Mouse (Mus musculus): Measurements from ENCODE around the gene Anks1b. TPM values are rescaled to one million over a fixed set of nuclear protein-coding genes. Genes with fewer than 3 reads are reported as not detected.

Anks1b gene
- total and polyA plus RNA-seq, 3 experiments, result not detected

DNA sequence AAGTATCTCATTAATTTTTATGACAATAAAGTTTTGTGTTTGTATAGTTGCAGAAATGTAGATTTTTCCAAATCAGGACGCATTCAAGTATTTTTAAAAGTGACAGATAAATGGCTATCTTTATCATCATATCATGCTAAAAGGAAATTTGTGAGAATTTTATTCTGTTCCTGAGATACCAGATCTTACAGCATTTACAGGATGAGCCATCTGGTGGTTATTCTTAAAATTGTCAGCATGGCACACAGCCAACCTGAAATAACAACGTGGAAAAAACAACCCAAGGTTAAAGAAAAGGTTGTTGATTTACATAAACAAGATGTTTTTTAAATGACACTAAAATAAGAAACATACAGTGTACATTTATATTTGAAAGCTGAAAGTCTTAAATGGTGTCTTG, 170.5 kb downstream of the Anks1b start:
- Histone ChIP-seq H3K9ac (ENCODE audit: control insufficient read depth, low read depth, low read length, poor library complexity, severe bottlenecking) (no peak overlapping the region), H3K36me3 (ENCODE audit: control insufficient read depth in 1 of 2, insufficient read depth in 2 of 2, low read length in 2 of 2) (no peaks in the 10 kb centered on the region), H3K4me3 (ENCODE audit: control insufficient read depth in 1 of 2, insufficient read depth in 1 of 2, low read depth in 2 of 2, low read length in 2 of 2) (no peak overlapping the region), H3K79me2 (ENCODE audit: control insufficient read depth, insufficient read depth, low read length, poor library complexity) (no peaks in the 10 kb centered on the region), H3K27ac (ENCODE audit: control insufficient read depth, low read depth, low read length) (no peak overlapping the region), H3K4me1 (ENCODE audit: control insufficient read depth in 1 of 2, insufficient read depth in 2 of 2, low read length in 2 of 2) (no peaks in the 10 kb centered on the region), H3K27me3 (ENCODE audit: control insufficient read depth in 1 of 2, insufficient read depth in 2 of 2, low read length in 2 of 2) (no peaks in the 10 kb centered on the region), H3K9me3 (replicated peaks; ENCODE audit: insufficient read depth, low read length) (no peaks in the 10 kb centered on the region)
- TF ChIP-seq CTCF (IDR thresholded peaks at IDR 0.05 in 2 of 3, conservative IDR thresholded peaks at IDR 0.05 in 1 of 3; ENCODE audit: control insufficient read depth in 1 of 3, insufficient read depth in 1 of 3, low read depth in 2 of 3, low read length in 3 of 3, poor library complexity in 1 of 3, severe bottlenecking in 1 of 3) (peak in 1 of 3 experiments; percentile 36; a peak in 2 of 6 replicates), RAD21 (IDR thresholded peaks at IDR 0.05; ENCODE audit: low read depth, low read length) (peak; percentile 8), SMC3 (IDR thresholded peaks at IDR 0.05; ENCODE audit: low read depth, low read length) (peak; percentile 28), HCFC1 (IDR thresholded peaks at IDR 0.05; ENCODE audit: low read depth, low read length) (no peak), ZC3H11A (IDR thresholded peaks at IDR 0.05; ENCODE audit: low read depth, low read length) (no peak)
- DNase-seq (ENCODE audit: low read depth, low spot score), result peak; percentile 27

DNA sequence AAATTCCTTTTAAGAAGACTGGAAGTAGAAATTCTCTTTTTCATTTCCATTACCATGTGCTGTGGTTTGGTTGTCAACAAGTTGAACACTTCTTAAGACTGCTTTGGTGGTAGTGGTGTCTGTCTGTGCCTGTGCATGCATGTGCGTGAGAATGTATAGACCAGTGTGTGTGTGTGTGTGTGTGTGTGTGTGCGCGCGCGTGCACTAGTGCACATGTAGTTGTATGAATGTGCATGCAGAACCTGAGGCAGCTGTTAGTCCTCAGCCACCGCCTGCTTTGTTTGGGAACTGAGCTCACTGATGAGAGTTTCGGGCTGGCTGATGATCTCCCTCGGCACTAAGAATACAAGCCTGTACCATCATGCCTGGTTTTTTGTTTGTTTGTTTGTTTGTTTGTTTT, 170.9 kb downstream of the Anks1b start:
- H3K27ac ChIP-seq (ENCODE audit: control insufficient read depth, low read depth, low read length), result no peak overlapping the region
- H3K36me3 ChIP-seq (ENCODE audit: control insufficient read depth in 1 of 2, insufficient read depth in 2 of 2, low read length in 2 of 2), result no peaks in the 10 kb centered on the region
- DNase-seq (ENCODE audit: low read depth, low spot score), result no peak
- H3K4me3 ChIP-seq (ENCODE audit: control insufficient read depth in 1 of 2, insufficient read depth in 1 of 2, low read depth in 2 of 2, low read length in 2 of 2), result no peak overlapping the region
- no peaks in the 10 kb centered on the region for H3K9me3 ChIP-seq (replicated peaks; ENCODE audit: insufficient read depth, low read length)
- H3K79me2 ChIP-seq (ENCODE audit: control insufficient read depth, insufficient read depth, low read length, poor library complexity), result no peaks in the 10 kb centered on the region
- H3K4me1 ChIP-seq (ENCODE audit: control insufficient read depth in 1 of 2, insufficient read depth in 2 of 2, low read length in 2 of 2), result no peaks in the 10 kb centered on the region
- TF ChIP-seq POLR2AphosphoS5 (IDR thresholded peaks at IDR 0.05; ENCODE audit: borderline replicate concordance, low read depth, low read length), result no peak
- TF ChIP-seq BHLHE40 (IDR thresholded peaks at IDR 0.05; ENCODE audit: borderline replicate concordance, low read depth, low read length), result no peak
- TF ChIP-seq MYC (IDR thresholded peaks at IDR 0.05; ENCODE audit: low read depth, low read length), result no peak
- TF ChIP-seq EP300 (IDR thresholded peaks at IDR 0.05; ENCODE audit: low read depth in 1 of 2, low read length in 2 of 2), result no peak
- no peak for TF ChIP-seq CHD1 (IDR thresholded peaks at IDR 0.05; ENCODE audit: low read depth, low read length)
- TF ChIP-seq RAD21 (IDR thresholded peaks at IDR 0.05; ENCODE audit: low read depth, low read length), result no peak
- no peak for TF ChIP-seq CTCF (IDR thresholded peaks at IDR 0.05 in 2 of 3, conservative IDR thresholded peaks at IDR 0.05 in 1 of 3; ENCODE audit: control insufficient read depth in 1 of 3, insufficient read depth in 1 of 3, low read depth in 2 of 3, low read length in 3 of 3, poor library complexity in 1 of 3, severe bottlenecking in 1 of 3)
- TF ChIP-seq ELF1 (IDR thresholded peaks at IDR 0.05; ENCODE audit: low read depth, low read length), result no peak
- no peak for TF ChIP-seq POLR2A (IDR thresholded peaks at IDR 0.05; ENCODE audit: control insufficient read depth in 1 of 2, insufficient read depth in 1 of 2, low read depth in 1 of 2, low read length in 2 of 2, poor library complexity in 1 of 2)
- TF ChIP-seq MYB (IDR thresholded peaks at IDR 0.05; ENCODE audit: low read depth, low read length), result no peak
- no peak for TF ChIP-seq MAX (IDR thresholded peaks at IDR 0.05; ENCODE audit: low read length)
- no peak for TF ChIP-seq ZMIZ1 (IDR thresholded peaks at IDR 0.05; ENCODE audit: low read depth, low read length)
- TF ChIP-seq TCF12 (IDR thresholded peaks at IDR 0.05; ENCODE audit: low read depth, low read length), result no peak
- TF ChIP-seq KAT2A (conservative IDR thresholded peaks at IDR 0.05; ENCODE audit: low read depth, low read length), result no peak
- no peak for TF ChIP-seq CHD2 (IDR thresholded peaks at IDR 0.05; ENCODE audit: low read length)
- no peak for TF ChIP-seq UBTF (IDR thresholded peaks at IDR 0.05; ENCODE audit: borderline replicate concordance, insufficient read depth, low read depth, low read length)
- H3K27me3 ChIP-seq (ENCODE audit: control insufficient read depth in 1 of 2, insufficient read depth in 2 of 2, low read length in 2 of 2), result no peaks in the 10 kb centered on the region
- no peak overlapping the region for H3K9ac ChIP-seq (ENCODE audit: control insufficient read depth, low read depth, low read length, poor library complexity, severe bottlenecking)
